8 mouse cellular contexts compared by ENCODE assay signal in the genomic region with DNA sequence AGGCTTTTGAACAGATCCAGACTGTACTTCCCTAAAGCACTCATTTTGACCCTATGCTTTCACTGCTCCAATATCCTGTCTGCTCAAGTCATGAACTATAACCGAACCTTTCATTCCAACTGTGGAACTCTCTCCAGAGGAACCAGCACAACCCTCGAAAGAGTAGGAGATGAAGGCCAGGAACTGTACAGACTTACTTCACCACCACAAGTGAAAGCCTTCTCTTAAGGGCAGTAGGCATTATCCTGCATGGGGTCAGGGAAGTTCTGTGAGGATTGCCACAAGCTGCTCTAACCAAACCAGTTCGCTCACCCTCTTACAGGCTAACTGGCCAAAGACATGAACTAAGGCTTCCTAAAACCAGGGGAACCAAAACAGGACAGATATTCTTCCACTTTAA. TPM values are rescaled to one million over a fixed set of nuclear protein-coding genes. Genes with fewer than 3 reads are reported as not detected.
DNase-seq lines count a peak whose midpoint lies in the region; ATAC-seq and TF ChIP-seq lines count a peak whose summit lies in the region.

No protein-coding gene starts in this region.

- peaks cover 43% of the 10 kb centered on the region for H3K4me1 ChIP-seq in neural tube, embryonic 12.5 days
- peaks cover 72% of the 10 kb centered on the region for H3K4me1 ChIP-seq in liver, embryonic 15.5 days (replicated peaks)

- ATAC-seq in neural tube, embryonic 12.5 days (ENCODE audit: low FRiP score, low read depth) = no peak
- ATAC-seq in liver, embryonic 15.5 days (ENCODE audit: insufficient read depth) = no peak

- H3K4me2 ChIP-seq in neural tube, embryonic 12.5 days (replicated peaks) = peak overlapping the region; percentile 38
- peak overlapping the region; percentile 85 for H3K4me2 ChIP-seq in liver, embryonic 15.5 days

- H3K27me3 ChIP-seq in neural tube, embryonic 12.5 days (replicated peaks) = no peaks in the 10 kb centered on the region
- no peaks in the 10 kb centered on the region for H3K27me3 ChIP-seq in liver, embryonic 15.5 days

- DNase-seq in gastrocnemius, adult 2 months = no peak
- no peak for DNase-seq in gastrocnemius, postnatal 36 days
- DNase-seq in neural tube, embryonic 10.5 days (ENCODE audit: extremely low spot score, low spot score) = no peak
- DNase-seq in spleen, postnatal 4 days (ENCODE audit: low spot score in 2 of 2) = no peak
- no peak for DNase-seq in layer of hippocampus, adult 2 months (ENCODE audit: low spot score in 2 of 2)
- DNase-seq in natural killer cell, adult 2 months (ENCODE audit: low spot score in 2 of 2) = no peak

- no peaks in the 10 kb centered on the region for H3K9me3 ChIP-seq in neural tube, embryonic 12.5 days
- no peaks in the 10 kb centered on the region for H3K9me3 ChIP-seq in liver, embryonic 15.5 days (replicated peaks)

- no peak overlapping the region for H3K9ac ChIP-seq in neural tube, embryonic 12.5 days
- H3K9ac ChIP-seq in liver, embryonic 15.5 days = no peak overlapping the region

- H3K4me3 ChIP-seq in gastrocnemius, adult 2 months = peak overlapping the region; percentile 3
- no peak overlapping the region for H3K4me3 ChIP-seq in neural tube, embryonic 12.5 days
- peak overlapping the region; percentile 81; the same call in 1 of the 2 replicates for H3K4me3 ChIP-seq in liver, embryonic 15.5 days (replicated peaks)
- H3K4me3 ChIP-seq in layer of hippocampus, adult 2 months = no peak overlapping the region; the same call in 1 of the 2 replicates

- peaks cover 82% of the 10 kb centered on the region for H3K36me3 ChIP-seq in neural tube, embryonic 12.5 days
- peaks cover 86% of the 10 kb centered on the region for H3K36me3 ChIP-seq in liver, embryonic 15.5 days (replicated peaks)

- intact Hi-C loops in gastrocnemius, adult 2 months (cut with DNase I) = no loop called here
- intact Hi-C loops in gastrocnemius, postnatal 36 days (cut with DNase I) = loop anchor here (10.0 kb wide), 1 partner anchor 706 kb away; no protein-coding TSS in a partner anchor

- no peak overlapping the region for H3K27ac ChIP-seq in gastrocnemius, adult 2 months
- H3K27ac ChIP-seq in neural tube, embryonic 12.5 days = no peak overlapping the region
- no peak overlapping the region for H3K27ac ChIP-seq in liver, embryonic 15.5 days (replicated peaks)
- no peak overlapping the region for H3K27ac ChIP-seq in layer of hippocampus, adult 2 months

- no peak for TF ChIP-seq CTCF in gastrocnemius, adult 2 months (IDR thresholded peaks at IDR 0.05)
- TF ChIP-seq CTCF in layer of hippocampus, adult 2 months (conservative IDR thresholded peaks at IDR 0.05) = no peak

- 92% methylated on average over 3 of the region's 3 CpGs for WGBS in neural tube, embryonic 12.5 days
- 50% methylated on average over 3 of the region's 3 CpGs for WGBS in liver, embryonic 15.5 days (ENCODE audit: insufficient replicate concordance)

RNA-seq across cellular contexts. Expression of gene Rps15a, which starts 4.9 kb away (rescaled TPM):
- 100 to 1,000 TPM; 409 to 488 TPM for total RNA-seq in gastrocnemius, adult 2 months (2021)
- 100 to 1,000 TPM; 374 to 433 TPM for total RNA-seq in gastrocnemius, postnatal 36 days (2021)
- polyA plus RNA-seq in neural tube, embryonic 12.5 days (2016; fragmentation: Nextera tagmentation; extraction: Ambion mirVana) = 496 and 504 TPM in 2 replicates
- polyA plus RNA-seq in liver, embryonic 15.5 days (2015; fragmentation: Nextera tagmentation; extraction: Ambion mirVana) = 326 and 394 TPM in 2 replicates
- 100 to 1,000 TPM; 372 to 388 TPM for total RNA-seq in layer of hippocampus, adult 2 months (2021)

RNA-seq across cellular contexts. Expression of gene Arl6ip1, which starts 18.3 kb away (rescaled TPM):
- total RNA-seq in gastrocnemius, adult 2 months (2021) = 10 to 100 TPM in 1 of 2 experiments, 1 to 10 TPM in 1; 7.9 to 11.2 TPM
- 1 to 10 TPM; 8.5 TPM for total RNA-seq in gastrocnemius, postnatal 36 days (2021)
- 389 and 484 TPM in 2 replicates for polyA plus RNA-seq in neural tube, embryonic 12.5 days (2016; fragmentation: Nextera tagmentation; extraction: Ambion mirVana)
- polyA plus RNA-seq in liver, embryonic 15.5 days (2015; fragmentation: Nextera tagmentation; extraction: Ambion mirVana) = 250 and 334 TPM in 2 replicates
- 100 to 1,000 TPM; 276 to 307 TPM for total RNA-seq in layer of hippocampus, adult 2 months (2021)

Comparison
In these comparisons a context has a peak if more than half of its experiments do, and no peak if none do; other contexts are left out.
1. H3K4me3 ChIP-seq: peak in gastrocnemius, adult 2 months (single experiment) and liver, embryonic 15.5 days (single experiment); none in neural tube, embryonic 12.5 days (single experiment) and layer of hippocampus, adult 2 months (single experiment).
2. RNA of gene Arl6ip1, which starts 18.3 kb away (total RNA-seq): 276 to 307 TPM in layer of hippocampus, adult 2 months; 7.9 to 11.2 TPM in gastrocnemius, adult 2 months and 8.5 TPM in gastrocnemius, postnatal 36 days; every median in the first group is over 10 times any median in the second.